Mouse (Mus musculus) lung, postnatal 10 days (tissue): Measurements from ENCODE around the gene 2900026A02Rik.

Source experiments
- DNase-seq: peaks from one replicate; pipeline ENCODE4 v3.0.0; 2021

Gene 2900026A02Rik

DNA sequence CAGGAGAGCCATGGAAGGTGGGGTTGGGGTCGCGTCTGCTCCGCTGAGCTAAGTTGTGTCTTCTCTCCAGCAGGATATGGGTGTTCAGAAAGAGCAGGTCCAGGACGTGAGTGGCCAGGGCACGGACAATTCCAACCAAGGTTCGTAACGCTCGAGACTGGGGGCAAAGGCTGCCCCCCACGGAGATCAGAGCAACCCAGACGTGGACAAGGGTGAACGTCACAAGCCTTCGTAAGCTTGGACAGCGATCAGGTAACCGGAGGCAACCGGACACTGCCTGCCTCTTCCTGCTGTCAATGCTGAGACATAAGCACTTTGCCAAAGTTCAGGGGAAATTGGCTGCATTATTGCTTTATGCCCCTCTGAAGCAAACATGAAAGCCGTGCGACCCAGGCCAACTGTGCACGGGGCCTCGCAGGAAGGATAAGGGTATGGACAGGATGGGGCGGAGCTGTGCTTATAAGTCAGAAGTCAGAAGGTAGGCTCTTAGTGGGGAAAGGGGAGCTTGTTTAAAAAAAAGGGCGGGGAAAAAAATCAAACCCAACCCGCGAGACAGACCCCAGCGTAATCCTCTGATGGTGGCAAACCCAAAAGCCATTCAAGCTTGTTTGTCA, 130.9 kb downstream of the 2900026A02Rik start:
- DNase-seq, result no peak

- no peak for DNase-seq
These were observed 133.6 kb downstream of the 2900026A02Rik start for GRCm38 (mm10) chr5:113087465-113087864.

GRCm38 (mm10) chr5:113086990-113087389, 134.0 kb downstream of the 2900026A02Rik start:
- DNase-seq, result no peak

- DNase-seq, result no peak
These were observed 134.6 kb downstream of the 2900026A02Rik start for GRCm38 (mm10) chr5:113086439-113086838.

- no peak for DNase-seq
These were observed 135.1 kb downstream of the 2900026A02Rik start for GRCm38 (mm10) chr5:113085931-113086330.

GRCm38 (mm10) chr5:113084309-113084708, 136.7 kb downstream of the 2900026A02Rik start:
- DNase-seq, result no peak

DNA sequence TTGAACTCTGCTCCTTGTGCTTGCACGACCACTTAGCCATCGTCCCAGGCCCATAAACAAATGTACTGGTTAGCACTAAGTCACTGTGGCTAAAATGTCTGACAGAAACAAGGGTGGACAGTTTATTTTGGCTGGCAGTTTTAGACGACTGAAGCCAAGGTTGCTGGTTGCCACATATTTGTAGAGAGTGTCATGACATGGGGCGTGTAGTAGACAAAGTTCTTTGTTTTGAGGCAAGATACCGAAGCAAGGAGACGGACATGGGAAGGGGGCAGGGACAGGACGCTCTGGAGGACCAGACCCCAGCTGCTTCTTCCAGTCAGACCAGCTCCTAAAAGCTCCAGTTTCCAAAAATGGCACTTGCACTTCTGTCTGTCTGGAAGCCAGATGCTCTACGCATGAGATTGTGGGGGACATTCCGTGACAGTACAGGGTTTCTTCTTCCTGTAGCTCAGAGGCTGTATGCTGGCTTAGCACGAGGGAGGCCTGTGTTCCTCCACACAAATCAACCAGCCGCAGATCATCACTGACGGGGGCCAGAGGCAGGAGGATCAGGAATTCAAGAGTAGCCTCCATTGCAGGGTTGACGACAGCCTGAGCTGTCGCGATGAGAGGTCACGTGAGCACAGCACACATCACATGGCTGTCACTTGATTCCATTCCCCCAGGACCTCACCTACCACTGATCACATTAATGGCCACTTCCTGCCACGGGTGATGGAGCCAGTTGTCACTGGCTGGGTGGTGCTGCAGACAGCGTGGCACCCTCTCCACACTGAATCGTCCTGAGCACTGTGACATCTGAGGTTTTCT, 138.5 kb downstream of the 2900026A02Rik start:
- DNase-seq, result peak; percentile 31

DNA sequence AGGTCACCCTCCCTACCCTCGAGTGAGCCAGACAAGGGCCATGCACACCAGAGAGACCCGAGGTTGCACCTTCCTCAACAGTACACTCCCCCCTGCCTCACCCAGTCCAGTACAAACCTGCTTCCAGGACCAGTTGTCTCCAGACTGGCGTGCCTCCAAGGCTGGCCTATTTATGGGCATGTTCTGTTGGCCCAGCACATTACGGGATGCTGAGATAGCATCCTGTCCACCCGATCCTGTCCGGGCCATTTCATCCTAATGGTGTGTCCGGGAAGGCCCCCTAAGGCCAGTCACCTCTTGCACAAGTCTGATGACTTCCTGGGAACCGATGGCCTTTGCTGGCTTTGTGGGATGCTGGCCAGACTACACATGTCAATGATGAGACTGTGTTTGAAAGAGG, 139.6 kb downstream of the 2900026A02Rik start, which contains the start of gene Crybb3:
Gene Crybb3 (minus strand): TSS at position 146 of the 400 bp plus-strand sequence.
- DNase-seq, result peak; percentile 58

GRCm38 (mm10) chr5:113081020-113081419, 140.0 kb downstream of the 2900026A02Rik start:
- DNase-seq, result no peak

- DNase-seq, result peak; percentile 59
These were observed 141.3 kb downstream of the 2900026A02Rik start for GRCm38 (mm10) chr5:113079783-113080182.

GRCm38 (mm10) chr5:113078686-113079085, 142.3 kb downstream of the 2900026A02Rik start:
- no peak for DNase-seq

- no peak for DNase-seq
These were observed 151.0 kb downstream of the 2900026A02Rik start, which contains the start of gene Crybb2 for GRCm38 (mm10) chr5:113070017-113070416. Crybb2 (minus strand) TSS chr5:113070117.

- DNase-seq, result peak; percentile 87
These were observed 166.7 kb downstream of the 2900026A02Rik start for GRCm38 (mm10) chr5:113054308-113054707.

DNA sequence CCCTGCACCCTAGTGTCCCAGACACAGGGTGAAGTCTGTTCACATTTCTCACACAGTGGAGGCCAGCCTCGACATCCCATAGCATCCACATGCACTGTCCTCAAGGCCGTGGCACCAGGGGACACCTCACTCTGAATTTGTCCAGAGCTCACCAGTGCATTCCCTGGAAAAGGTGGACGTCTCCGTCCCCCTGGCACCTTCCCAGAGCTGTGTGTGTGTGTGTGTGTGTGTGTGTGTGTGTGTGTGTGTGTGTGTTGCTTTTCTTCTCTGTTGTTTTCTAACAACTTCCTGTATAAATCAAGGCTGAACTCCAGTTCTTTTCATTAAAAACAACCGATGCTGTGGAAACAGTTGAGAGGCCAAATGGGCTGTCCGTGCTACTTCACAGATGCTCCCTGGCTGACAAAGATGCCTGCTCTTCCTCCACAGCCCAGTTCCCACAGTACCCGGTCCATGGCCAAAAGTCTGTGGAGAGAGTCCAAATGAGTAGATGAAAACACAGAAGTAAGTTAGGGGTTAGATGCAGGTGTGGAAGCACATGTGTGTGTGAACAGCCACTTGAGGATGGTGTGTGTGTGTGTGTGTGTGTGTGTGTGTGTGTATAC, 170.4 kb downstream of the 2900026A02Rik start:
- peak; percentile 61 for DNase-seq

DNA sequence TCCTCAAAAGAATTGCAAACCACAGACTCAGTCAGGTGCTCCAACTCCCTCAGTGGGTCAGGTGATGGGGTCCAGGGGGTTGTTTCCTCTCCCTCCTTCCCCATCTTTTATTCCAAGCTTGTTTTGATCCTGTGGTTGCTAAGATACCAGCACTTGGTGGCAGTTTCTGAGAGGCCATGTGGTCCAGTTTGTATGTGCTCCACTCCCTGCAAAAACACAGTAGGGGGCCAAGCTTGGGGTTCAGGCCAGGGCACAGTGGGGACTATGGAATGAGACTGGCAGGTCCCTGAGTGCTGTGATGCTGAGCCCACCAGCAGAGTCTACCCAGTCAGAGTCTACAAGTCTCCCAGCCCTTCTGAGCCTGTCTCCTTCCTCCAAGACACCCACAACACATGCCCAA, 171.2 kb downstream of the 2900026A02Rik start:
- no peak for DNase-seq

DNA sequence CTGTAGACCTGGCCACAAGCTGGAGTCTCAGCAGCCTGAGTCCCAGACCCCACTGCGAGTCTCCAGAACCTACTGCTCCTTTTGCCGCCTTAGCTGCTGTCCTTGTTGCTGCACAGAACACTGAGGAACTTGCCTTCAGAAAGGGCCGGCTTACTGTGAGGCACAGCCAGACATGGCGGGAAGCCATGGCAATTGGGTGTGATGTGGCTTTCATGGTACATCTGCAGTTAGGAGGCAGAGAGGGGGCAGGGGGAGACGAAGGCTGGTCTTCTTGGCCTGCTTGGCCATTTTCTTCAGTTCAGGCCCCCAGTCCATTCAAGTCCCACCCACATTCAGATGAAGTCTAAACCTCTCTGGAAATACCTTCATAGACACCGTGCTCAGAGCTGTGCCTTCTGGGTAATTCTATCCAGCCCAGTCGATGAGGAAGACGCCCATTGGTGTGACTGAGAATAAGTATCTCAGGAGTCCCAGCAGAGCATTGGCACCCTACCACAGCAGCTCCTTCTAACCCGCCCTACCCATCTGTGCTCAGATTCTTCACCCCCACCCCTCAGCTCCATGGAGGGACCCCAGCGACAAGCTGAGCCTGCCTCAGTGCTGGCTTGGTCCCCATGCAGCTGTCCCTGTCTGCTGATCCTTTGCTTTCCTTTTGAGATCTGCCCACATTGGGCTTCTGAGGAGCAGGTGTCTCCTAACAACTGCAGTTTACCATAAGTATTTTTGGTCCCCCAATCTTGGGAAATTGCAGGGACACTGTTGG, 175.3 kb downstream of the 2900026A02Rik start:
- no peak for DNase-seq

DNA sequence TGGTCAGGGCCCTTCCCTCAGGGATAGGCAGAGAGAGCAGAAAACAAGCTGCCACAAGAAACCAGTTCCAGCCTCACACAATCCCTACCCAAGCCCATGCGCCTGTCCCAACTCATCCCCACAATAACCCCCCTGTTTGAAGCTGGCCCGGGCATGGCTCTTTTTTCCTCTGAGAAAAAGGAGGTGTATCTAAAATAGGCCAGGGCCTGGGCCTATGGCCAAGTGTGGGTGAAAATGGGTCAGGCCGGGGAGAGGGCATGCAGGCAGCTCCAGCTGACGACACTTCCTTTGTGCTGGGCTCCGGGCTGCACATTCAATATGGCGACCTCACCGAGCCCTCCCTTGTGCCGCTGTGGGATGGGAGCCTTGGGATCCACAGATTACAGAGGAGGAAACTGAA, 177.5 kb downstream of the 2900026A02Rik start:
- DNase-seq, result no peak

GRCm38 (mm10) chr5:113041567-113042071, 179.4 kb downstream of the 2900026A02Rik start:
- DNase-seq, result peak; percentile 68

GRCm38 (mm10) chr5:113040776-113041175, 180.3 kb downstream of the 2900026A02Rik start:
- DNase-seq, result peak; percentile 58

GRCm38 (mm10) chr5:113038601-113039000, 182.4 kb downstream of the 2900026A02Rik start:
- DNase-seq, result no peak
